Mouse (Mus musculus) midbrain, embryonic 10.5 days (tissue): Measurements from ENCODE around the gene Slc16a10. TPM values are rescaled to one million over a fixed set of nuclear protein-coding genes. Genes with fewer than 3 reads are reported as not detected.

Source experiments
- DNase-seq: peaks from one replicate; pipeline ENCODE4 v3.0.0-alpha.2; 2017; ENCODE audit warnings: low spot score
- H3K27ac ChIP-seq: fragments of 300-500 bp; sonication (generic); replicated peaks from 2 replicates; pipeline ENCODE4 v1.5.1; 2016; ENCODE audit warnings: mild to moderate bottlenecking
- H3K27me3 ChIP-seq: fragments of 300-500 bp; sonication (generic); 2 replicates; pipeline ENCODE4 v1.6.1; 2016; ENCODE audit warnings: low read depth, mild to moderate bottlenecking; ENCODE audit not compliant: poor library complexity, severe bottlenecking
- H3K36me3 ChIP-seq: fragments of 300-500 bp; sonication (generic); 2 replicates; pipeline ENCODE4 v1.6.1; 2016; ENCODE audit warnings: mild to moderate bottlenecking, moderate library complexity
- H3K4me1 ChIP-seq: fragments of 300-500 bp; sonication (generic); 2 replicates; pipeline ENCODE4 v1.6.1; 2016
- H3K4me3 ChIP-seq: fragments of 300-500 bp; sonication (generic); 2 replicates; pipeline ENCODE4 v1.5.1; 2016; ENCODE audit warnings: mild to moderate bottlenecking, moderate library complexity
- H3K9me3 ChIP-seq: fragments of 300-500 bp; sonication (generic); replicated peaks from 2 replicates; pipeline ENCODE4 v1.6.1; 2016; ENCODE audit warnings: mild to moderate bottlenecking
- WGBS: fragments of 180-500 bp; shearing (Covaris S2); methylation state at CpG from one replicate; pipeline ENCODE4 v1.1.7; 2016; 5-methylcytosine and 5-hydroxymethylcytosine counted together
- polyA plus RNA-seq: library from polyadenylated mRNA; unstranded; fragments of >200 nt; fragmentation: Nextera tagmentation; extraction: Ambion mirVana; gene quantifications from 2 replicates; pipeline ENCODE4 v1.2.1, GENCODE M21; 2016

Slc16a10 gene
- polyA plus RNA-seq, 1 experiment from 2014 or later = 6.4 TPM

GRCm38 (mm10) chr10:40053896-40054295 lies 88.2 kb downstream of the Slc16a10 start:
- WGBS = 91% methylated on average over 4 of the region's 4 CpGs
- H3K27ac ChIP-seq = no peak overlapping the region
- no peaks in the 10 kb centered on the region for H3K36me3 ChIP-seq
- H3K9me3 ChIP-seq = no peaks in the 10 kb centered on the region
- H3K4me1 ChIP-seq = no peaks in the 10 kb centered on the region
- H3K27me3 ChIP-seq = no peaks in the 10 kb centered on the region
- H3K4me3 ChIP-seq = no peak overlapping the region
- no peak for DNase-seq

GRCm38 (mm10) chr10:40053257-40053895 lies 88.7 kb downstream of the Slc16a10 start:
- Histone ChIP-seq H3K36me3 (no peaks in the 10 kb centered on the region), H3K27ac (no peak overlapping the region), H3K4me3 (no peak overlapping the region), H3K9me3 (no peaks in the 10 kb centered on the region), H3K4me1 (no peaks in the 10 kb centered on the region), H3K27me3 (no peaks in the 10 kb centered on the region)
- 73% methylated on average over 3 of the region's 3 CpGs for WGBS
- no peak for DNase-seq

GRCm38 (mm10) chr10:40051997-40052396 lies 90.1 kb downstream of the Slc16a10 start:
- no peak for DNase-seq
- 87% methylated on average over 3 of the region's 3 CpGs for WGBS
- H3K9me3 ChIP-seq = no peaks in the 10 kb centered on the region
- H3K27ac ChIP-seq = no peak overlapping the region
- H3K36me3 ChIP-seq = no peaks in the 10 kb centered on the region
- no peak overlapping the region for H3K4me3 ChIP-seq
- no peaks in the 10 kb centered on the region for H3K27me3 ChIP-seq
- no peaks in the 10 kb centered on the region for H3K4me1 ChIP-seq

- H3K4me1 ChIP-seq = no peaks in the 10 kb centered on the region
- no peak overlapping the region for H3K27ac ChIP-seq
- no peaks in the 10 kb centered on the region for H3K9me3 ChIP-seq
- no peak overlapping the region for H3K4me3 ChIP-seq
- WGBS = 96% methylated on average over 2 of the region's 2 CpGs
- DNase-seq = no peak
- no peaks in the 10 kb centered on the region for H3K27me3 ChIP-seq
- no peaks in the 10 kb centered on the region for H3K36me3 ChIP-seq
Observed at GRCm38 (mm10) chr10:40050763-40051162, 91.3 kb downstream of the Slc16a10 start.

- Histone ChIP-seq H3K27ac (no peak overlapping the region), H3K36me3 (no peaks in the 10 kb centered on the region), H3K4me3 (no peak overlapping the region), H3K4me1 (no peaks in the 10 kb centered on the region), H3K27me3 (no peaks in the 10 kb centered on the region), H3K9me3 (no peaks in the 10 kb centered on the region)
- 12% methylated on average over 4 of the region's 4 CpGs for WGBS
- peak; percentile 31 for DNase-seq
Observed at GRCm38 (mm10) chr10:40041339-40041738, 100.7 kb downstream of the Slc16a10 start.

- H3K4me3 ChIP-seq = no peak overlapping the region
- no peak for DNase-seq
- no peaks in the 10 kb centered on the region for H3K4me1 ChIP-seq
- H3K27me3 ChIP-seq = no peaks in the 10 kb centered on the region
- H3K27ac ChIP-seq = no peak overlapping the region
- H3K9me3 ChIP-seq = no peaks in the 10 kb centered on the region
- H3K36me3 ChIP-seq = no peaks in the 10 kb centered on the region
- WGBS = 83% methylated on average over 24 of the region's 24 CpGs
Observed at GRCm38 (mm10) chr10:40036686-40037560, 105.1 kb downstream of the Slc16a10 start.

GRCm38 (mm10) chr10:40034956-40035355 lies 107.1 kb downstream of the Slc16a10 start:
- no peaks in the 10 kb centered on the region for H3K9me3 ChIP-seq
- no peak overlapping the region for H3K27ac ChIP-seq
- H3K4me1 ChIP-seq = no peaks in the 10 kb centered on the region
- H3K36me3 ChIP-seq = no peaks in the 10 kb centered on the region
- DNase-seq = no peak
- H3K27me3 ChIP-seq = no peaks in the 10 kb centered on the region
- 95% methylated on average over 6 of the region's 6 CpGs for WGBS
- no peak overlapping the region for H3K4me3 ChIP-seq

GRCm38 (mm10) chr10:40032897-40033296 lies 109.2 kb downstream of the Slc16a10 start:
- Histone ChIP-seq H3K4me1 (no peaks in the 10 kb centered on the region), H3K4me3 (no peak overlapping the region), H3K27me3 (no peaks in the 10 kb centered on the region), H3K9me3 (no peaks in the 10 kb centered on the region), H3K36me3 (no peaks in the 10 kb centered on the region), H3K27ac (no peak overlapping the region)
- no peak for DNase-seq
- 92% methylated on average over 2 of the region's 2 CpGs for WGBS

- 93% methylated on average over 6 of the region's 6 CpGs for WGBS
- Histone ChIP-seq H3K27ac (no peak overlapping the region), H3K9me3 (peaks cover 7% of the 10 kb centered on the region; the same call in 1 of the 2 replicates)
Observed at GRCm38 (mm10) chr10:40030716-40031115, 111.3 kb downstream of the Slc16a10 start.

GRCm38 (mm10) chr10:40029610-40030009 lies 112.4 kb downstream of the Slc16a10 start:
- H3K36me3 ChIP-seq = no peaks in the 10 kb centered on the region
- WGBS = 90% methylated on average over 2 of the region's 2 CpGs
- H3K27me3 ChIP-seq = no peaks in the 10 kb centered on the region
- no peak overlapping the region for H3K4me3 ChIP-seq
- H3K9me3 ChIP-seq = peaks cover 7% of the 10 kb centered on the region; the same call in 1 of the 2 replicates
- peaks cover 8% of the 10 kb centered on the region for H3K4me1 ChIP-seq
- no peak overlapping the region for H3K27ac ChIP-seq
- no peak for DNase-seq

More at GRCm38 (mm10) chr10:40030716-40031115, 111.3 kb downstream of the Slc16a10 start:
- Histone ChIP-seq H3K4me1 (no peaks in the 10 kb centered on the region), H3K27me3 (no peaks in the 10 kb centered on the region), H3K4me3 (no peak overlapping the region), H3K36me3 (no peaks in the 10 kb centered on the region)
- no peak for DNase-seq

- no peaks in the 10 kb centered on the region for H3K36me3 ChIP-seq
- 85% methylated on average over 8 of the region's 8 CpGs for WGBS
- H3K4me3 ChIP-seq = no peak overlapping the region
- peaks cover 11% of the 10 kb centered on the region for H3K27me3 ChIP-seq
- H3K27ac ChIP-seq = no peak overlapping the region
- peaks cover 16% of the 10 kb centered on the region for H3K4me1 ChIP-seq
- peaks cover 7% of the 10 kb centered on the region; the same call in 1 of the 2 replicates for H3K9me3 ChIP-seq
- DNase-seq = no peak
Observed at GRCm38 (mm10) chr10:40028091-40028490, 114.0 kb downstream of the Slc16a10 start.

- WGBS = 93% methylated on average over 5 of the region's 5 CpGs
- H3K36me3 ChIP-seq = no peaks in the 10 kb centered on the region
- no peak overlapping the region for H3K27ac ChIP-seq
- DNase-seq = no peak
- peaks cover 16% of the 10 kb centered on the region for H3K4me1 ChIP-seq
- peaks cover 25% of the 10 kb centered on the region for H3K27me3 ChIP-seq
- H3K4me3 ChIP-seq = no peak overlapping the region
- H3K9me3 ChIP-seq = peaks cover 7% of the 10 kb centered on the region; the same call in 1 of the 2 replicates
Observed at GRCm38 (mm10) chr10:40026546-40026945, 115.5 kb downstream of the Slc16a10 start.

- no peak for DNase-seq
- H3K36me3 ChIP-seq = no peaks in the 10 kb centered on the region
- 76% methylated on average over 8 of the region's 8 CpGs for WGBS
- peak overlapping the region; percentile 71 for H3K4me3 ChIP-seq
- H3K9me3 ChIP-seq = peaks cover 7% of the 10 kb centered on the region; the same call in 1 of the 2 replicates
- peaks cover 28% of the 10 kb centered on the region for H3K27me3 ChIP-seq
- H3K4me1 ChIP-seq = peaks cover 16% of the 10 kb centered on the region
- H3K27ac ChIP-seq = peak overlapping the region; percentile 86
Observed at GRCm38 (mm10) chr10:40025560-40025959, 116.5 kb downstream of the Slc16a10 start.
